Mouse (Mus musculus): ENCODE results near the gene Lrrfip1. TPM values are rescaled to one million over a fixed set of nuclear protein-coding genes. Genes with fewer than 3 reads are reported as not detected.

Lrrfip1 gene
- polyA plus RNA-seq, 1 experiment from 2014 or later, result 21.7 TPM

DNA sequence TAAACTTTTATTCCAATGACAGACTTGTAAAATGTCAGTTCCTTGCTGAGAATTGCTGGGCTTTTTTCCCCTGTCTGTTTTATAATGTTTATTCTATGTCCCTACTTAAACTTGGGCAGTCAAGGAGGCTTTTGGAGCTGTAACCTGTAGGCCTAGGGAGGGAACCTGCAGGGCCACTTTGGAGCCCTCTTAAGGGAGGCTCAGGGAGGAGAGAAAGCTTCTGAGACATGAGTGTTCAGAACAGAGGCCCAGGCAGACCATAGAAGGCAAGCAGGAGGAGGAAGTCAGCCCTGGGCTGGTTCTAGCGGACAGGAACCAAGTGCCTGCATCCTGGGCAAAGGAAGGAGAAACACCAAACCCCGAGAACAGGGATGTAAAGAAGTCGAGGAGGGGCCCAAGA, 56.3 kb downstream of the Lrrfip1 start:
- peaks cover 10% of the 10 kb centered on the region for H3K27me3 ChIP-seq (ENCODE audit: low read depth, poor library complexity, severe bottlenecking)
- H3K4me1 ChIP-seq, result peaks cover 74% of the 10 kb centered on the region
- no peaks in the 10 kb centered on the region for H3K36me3 ChIP-seq
- 69% methylated on average over 3 of the region's 3 CpGs for WGBS
- DNase-seq (ENCODE audit: low spot score), result no peak
- no peak overlapping the region for H3K4me3 ChIP-seq
- H3K27ac ChIP-seq, result peak overlapping the region; percentile 30; the same call in 1 of the 2 replicates
- H3K9me3 ChIP-seq (replicated peaks), result no peaks in the 10 kb centered on the region

DNA sequence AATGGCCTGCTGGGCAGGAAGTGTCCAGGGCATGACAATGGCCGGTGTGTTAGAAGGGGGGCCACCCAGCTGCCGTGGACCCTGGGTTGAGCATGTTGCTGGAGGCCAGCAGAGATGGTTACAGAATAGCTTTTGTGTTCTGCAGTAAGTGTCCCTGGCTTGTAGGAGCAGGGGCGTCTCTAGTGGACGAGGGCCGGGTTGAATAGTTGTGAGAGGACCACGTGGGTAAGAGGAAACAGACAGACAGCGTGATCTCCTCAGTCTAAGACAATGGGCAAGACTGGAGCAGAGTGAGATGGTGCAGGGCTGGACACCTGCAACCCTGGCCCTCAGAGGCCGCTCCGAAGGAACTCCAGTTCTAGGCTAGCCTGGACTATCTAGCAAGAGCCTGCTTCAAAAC, 57.2 kb downstream of the Lrrfip1 start:
- Histone ChIP-seq H3K9me3 (replicated peaks) (no peaks in the 10 kb centered on the region), H3K27ac (peak overlapping the region; percentile 27; the same call in 1 of the 2 replicates), H3K27me3 (ENCODE audit: low read depth, poor library complexity, severe bottlenecking) (peaks cover 10% of the 10 kb centered on the region), H3K36me3 (no peaks in the 10 kb centered on the region), H3K4me3 (no peak overlapping the region), H3K4me1 (peaks cover 82% of the 10 kb centered on the region)
- DNase-seq (ENCODE audit: low spot score), result no peak
- 79% methylated on average over 9 of the region's 9 CpGs for WGBS

DNA sequence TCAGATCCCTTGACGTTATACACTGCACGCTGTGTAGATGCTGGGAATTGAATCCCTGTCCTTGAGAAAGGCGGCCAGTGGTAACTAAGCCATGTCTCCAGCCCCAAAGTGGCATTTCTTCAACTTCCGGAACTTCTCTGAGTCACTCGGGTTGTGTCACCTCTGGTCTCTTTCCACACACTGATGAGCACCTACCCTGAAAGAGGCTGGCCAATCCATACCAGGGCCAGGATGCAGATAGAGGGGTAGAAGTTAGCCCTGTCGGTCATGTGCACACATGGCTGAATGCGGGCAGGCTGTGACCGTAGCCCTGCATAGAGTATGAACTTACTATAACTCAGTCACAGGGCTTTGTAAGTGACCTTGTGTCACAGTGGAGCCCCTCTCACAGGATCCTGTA, 57.9 kb downstream of the Lrrfip1 start:
- no peak overlapping the region for H3K4me3 ChIP-seq

DNA sequence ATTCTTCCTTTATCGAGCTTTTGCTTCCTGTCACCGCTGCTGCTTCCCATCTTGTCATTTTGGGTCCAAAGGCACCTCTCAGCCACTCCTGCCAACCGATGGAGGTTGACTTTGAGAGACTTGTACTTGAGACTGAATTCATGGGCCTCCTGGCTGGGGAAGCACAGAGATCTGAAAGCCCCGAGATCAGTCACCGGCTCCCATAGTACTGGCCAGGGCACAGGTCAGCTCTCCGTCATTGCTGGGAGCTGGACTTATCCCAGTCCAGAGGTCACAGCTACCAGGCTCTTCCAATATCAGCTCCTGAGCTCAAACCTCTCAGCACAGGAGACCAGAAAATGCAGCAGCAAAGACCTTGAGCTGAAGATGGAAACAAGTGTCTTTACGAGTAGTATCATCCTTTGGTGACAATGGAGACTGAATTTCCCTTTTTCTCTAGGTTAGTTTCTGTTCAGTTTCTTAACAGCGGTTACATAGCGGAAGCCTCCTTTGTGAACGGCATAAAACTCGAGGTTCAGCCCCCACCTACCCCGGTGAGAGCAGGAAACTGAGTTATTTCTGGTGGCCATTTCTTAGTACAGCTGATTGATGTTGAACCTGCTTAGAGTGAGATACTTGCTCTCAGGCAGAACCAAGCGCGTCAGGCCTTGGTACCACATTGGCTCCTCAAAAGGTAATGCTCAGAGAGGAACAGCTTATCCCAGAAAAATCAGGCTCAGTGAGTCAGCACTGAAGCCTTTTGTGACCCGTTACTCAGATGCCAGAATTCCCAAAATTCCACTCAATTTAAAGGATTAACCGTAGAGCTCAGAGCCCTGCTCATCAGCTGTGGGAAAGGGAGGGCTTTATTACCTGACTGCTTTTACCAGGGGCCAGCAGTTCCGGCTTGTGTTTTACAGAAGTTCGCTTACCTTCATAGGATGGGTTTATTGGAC, 59.0 kb downstream of the Lrrfip1 start:
- 71% methylated on average over 18 of the region's 18 CpGs for WGBS
- Histone ChIP-seq H3K36me3 (no peaks in the 10 kb centered on the region), H3K4me3 (no peak overlapping the region), H3K27ac (no peak overlapping the region), H3K9me3 (replicated peaks) (no peaks in the 10 kb centered on the region), H3K27me3 (ENCODE audit: low read depth, poor library complexity, severe bottlenecking) (no peaks in the 10 kb centered on the region), H3K4me1 (peaks cover 86% of the 10 kb centered on the region)
- DNase-seq (ENCODE audit: low spot score), result no peak

More for the DNA sequence above, 57.9 kb downstream of the Lrrfip1 start:
- DNase-seq (ENCODE audit: low spot score), result no peak
- WGBS, result 91% methylated on average over 8 of the region's 8 CpGs
- H3K4me1 ChIP-seq, result peaks cover 86% of the 10 kb centered on the region
- no peaks in the 10 kb centered on the region for H3K9me3 ChIP-seq (replicated peaks)
- no peaks in the 10 kb centered on the region for H3K36me3 ChIP-seq
- peaks cover 9% of the 10 kb centered on the region for H3K27me3 ChIP-seq (ENCODE audit: low read depth, poor library complexity, severe bottlenecking)
- no peak overlapping the region for H3K27ac ChIP-seq

DNA sequence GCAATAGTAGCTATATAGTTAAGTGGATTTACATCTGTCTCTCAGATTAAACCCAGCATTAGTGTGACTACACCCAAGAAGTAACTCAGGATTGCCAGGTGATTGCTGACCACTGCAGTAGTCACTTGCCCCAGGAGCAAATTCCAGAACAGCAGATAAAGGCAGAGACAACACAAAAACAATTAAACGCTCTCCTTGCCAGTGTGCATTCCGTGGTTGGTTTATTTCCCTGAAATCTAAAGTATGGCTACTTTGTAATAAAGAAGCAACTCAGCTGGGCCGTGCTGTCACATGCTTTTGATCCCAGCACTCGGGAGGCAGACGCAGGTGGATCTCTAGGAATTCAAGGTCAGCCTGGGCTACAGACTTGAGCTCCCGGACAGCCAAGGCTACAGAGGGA, 59.7 kb downstream of the Lrrfip1 start:
- peaks cover 86% of the 10 kb centered on the region for H3K4me1 ChIP-seq
- no peak for DNase-seq (ENCODE audit: low spot score)
- H3K27me3 ChIP-seq (ENCODE audit: low read depth, poor library complexity, severe bottlenecking), result no peaks in the 10 kb centered on the region
- H3K4me3 ChIP-seq, result no peak overlapping the region
- no peaks in the 10 kb centered on the region for H3K9me3 ChIP-seq (replicated peaks)
- WGBS, result 58% methylated on average over 6 of the region's 6 CpGs
- H3K27ac ChIP-seq, result no peak overlapping the region
- no peaks in the 10 kb centered on the region for H3K36me3 ChIP-seq

DNA sequence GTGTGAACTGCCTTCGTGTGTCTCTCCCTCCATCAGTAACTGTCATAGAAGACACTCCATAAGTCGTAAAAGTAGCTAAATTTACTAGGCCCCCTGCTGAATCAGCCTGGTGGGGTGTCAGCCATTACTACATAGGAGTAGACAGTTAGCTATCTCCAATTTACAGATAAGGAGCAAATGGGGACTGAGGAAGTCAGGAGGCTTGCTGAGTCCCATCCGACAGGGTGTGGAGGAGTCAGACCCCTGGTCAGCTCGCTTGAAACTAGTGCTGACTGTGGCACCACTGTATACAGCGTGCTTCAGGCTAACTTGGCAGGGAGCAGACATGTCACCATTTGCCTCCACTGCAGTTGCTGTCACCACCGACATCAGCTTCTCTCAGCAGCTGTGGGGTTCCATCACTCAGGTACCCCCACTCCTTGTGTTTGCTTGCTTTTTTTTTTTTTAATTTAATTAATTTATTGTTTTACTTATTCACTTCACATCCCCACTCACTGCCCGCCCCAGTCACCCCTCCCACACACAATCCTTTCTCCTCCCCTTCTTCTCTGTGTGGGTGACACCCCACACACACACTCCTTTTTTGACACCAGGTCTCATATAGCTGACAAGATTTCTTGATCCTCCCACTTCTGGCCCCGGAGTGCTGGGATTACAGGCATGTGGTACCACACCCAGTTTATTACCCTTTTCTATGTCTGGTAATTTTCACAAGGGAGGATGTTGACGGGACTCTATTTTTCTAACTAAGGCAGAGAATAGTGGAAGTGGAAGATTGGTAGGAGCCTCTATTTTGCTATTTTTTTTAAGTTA, 61.5 kb downstream of the Lrrfip1 start:
- DNase-seq (ENCODE audit: low spot score), result no peak
- H3K36me3 ChIP-seq, result no peaks in the 10 kb centered on the region
- H3K27me3 ChIP-seq (ENCODE audit: low read depth, poor library complexity, severe bottlenecking), result no peaks in the 10 kb centered on the region
- H3K4me3 ChIP-seq, result no peak overlapping the region
- peaks cover 86% of the 10 kb centered on the region for H3K4me1 ChIP-seq
- 47% methylated on average over 9 of the region's 9 CpGs for WGBS
- no peaks in the 10 kb centered on the region for H3K9me3 ChIP-seq (replicated peaks)
- no peak overlapping the region for H3K27ac ChIP-seq

DNA sequence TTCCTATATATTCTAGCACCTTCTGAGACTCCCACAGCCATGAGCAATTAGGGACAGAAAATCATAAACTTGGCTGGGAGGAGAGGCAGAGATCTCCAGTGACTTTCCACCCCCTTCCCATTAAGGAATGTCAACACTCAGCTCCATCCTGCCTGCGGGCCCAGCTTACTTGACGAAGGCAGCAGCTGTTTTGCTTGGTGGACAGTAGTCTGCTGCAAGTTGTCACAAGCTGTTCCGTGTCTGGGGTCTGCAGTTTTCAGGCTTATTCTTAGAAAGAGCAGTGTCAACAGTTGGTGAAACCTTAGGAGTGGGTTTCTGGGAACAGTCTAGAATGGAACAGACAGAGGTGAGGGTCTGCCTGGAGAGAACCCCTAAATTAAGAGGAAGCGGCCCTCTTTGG, 62.6 kb downstream of the Lrrfip1 start:
- Histone ChIP-seq H3K27me3 (ENCODE audit: low read depth, poor library complexity, severe bottlenecking) (no peaks in the 10 kb centered on the region), H3K36me3 (no peaks in the 10 kb centered on the region), H3K4me1 (peaks cover 83% of the 10 kb centered on the region), H3K9me3 (replicated peaks) (no peaks in the 10 kb centered on the region), H3K4me3 (no peak overlapping the region), H3K27ac (no peak overlapping the region)
- no peak for DNase-seq (ENCODE audit: low spot score)
- 71% methylated on average over 4 of the region's 4 CpGs for WGBS

DNA sequence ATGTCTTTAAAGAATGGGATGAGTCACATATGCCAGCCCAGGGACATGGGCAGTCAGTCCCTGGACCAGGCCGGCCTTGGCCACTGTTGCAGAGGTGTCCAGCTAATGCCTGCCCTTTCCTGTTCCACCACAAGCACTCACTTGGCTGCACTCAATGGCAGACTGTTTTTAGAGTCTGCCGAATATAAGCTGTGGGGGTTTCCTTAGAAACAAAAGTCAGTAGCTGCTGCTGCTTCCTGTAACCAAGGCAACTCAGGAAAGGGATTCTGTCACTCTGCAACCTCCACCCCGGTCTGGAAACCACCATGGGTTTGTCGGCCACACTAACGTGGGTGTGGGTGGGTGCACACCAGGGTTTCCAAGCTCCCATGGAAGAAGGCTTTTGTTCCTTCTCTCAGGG, 63.8 kb downstream of the Lrrfip1 start:
- Histone ChIP-seq H3K27ac (peak overlapping the region; percentile 66; the same call in 1 of the 2 replicates), H3K36me3 (no peaks in the 10 kb centered on the region), H3K4me3 (no peak overlapping the region), H3K9me3 (replicated peaks) (no peaks in the 10 kb centered on the region), H3K27me3 (ENCODE audit: low read depth, poor library complexity, severe bottlenecking) (no peaks in the 10 kb centered on the region), H3K4me1 (peaks cover 71% of the 10 kb centered on the region)
- WGBS, result 66% methylated on average over 5 of the region's 5 CpGs
- DNase-seq (ENCODE audit: low spot score), result no peak

DNA sequence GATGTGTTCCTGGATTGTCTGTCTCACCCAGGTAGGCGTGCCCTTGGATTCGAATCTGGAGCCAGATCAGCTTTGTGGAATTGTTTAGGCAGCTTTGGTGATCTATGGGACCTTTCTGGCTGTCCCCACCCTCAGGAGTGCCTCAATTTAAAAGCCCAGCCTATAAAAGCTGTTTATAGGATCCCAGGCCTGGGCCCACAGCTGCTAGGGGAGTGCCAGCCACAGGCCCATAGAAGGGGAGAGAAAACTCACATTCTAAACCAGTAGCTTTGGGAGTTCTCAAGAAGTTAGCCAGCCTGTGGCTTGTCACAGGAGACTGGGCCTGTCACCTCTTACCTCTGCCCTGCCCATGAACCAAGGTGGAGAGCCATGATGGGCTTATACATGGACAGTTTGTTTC, 65.5 kb downstream of the Lrrfip1 start:
- Histone ChIP-seq H3K27me3 (ENCODE audit: low read depth, poor library complexity, severe bottlenecking) (no peaks in the 10 kb centered on the region), H3K36me3 (no peaks in the 10 kb centered on the region), H3K27ac (peak overlapping the region; percentile 4; the same call in 1 of the 2 replicates), H3K4me3 (no peak overlapping the region), H3K9me3 (replicated peaks) (no peaks in the 10 kb centered on the region), H3K4me1 (peaks cover 73% of the 10 kb centered on the region)
- WGBS, result 73% methylated on average over 2 of the region's 2 CpGs
- DNase-seq (ENCODE audit: low spot score), result no peak

DNA sequence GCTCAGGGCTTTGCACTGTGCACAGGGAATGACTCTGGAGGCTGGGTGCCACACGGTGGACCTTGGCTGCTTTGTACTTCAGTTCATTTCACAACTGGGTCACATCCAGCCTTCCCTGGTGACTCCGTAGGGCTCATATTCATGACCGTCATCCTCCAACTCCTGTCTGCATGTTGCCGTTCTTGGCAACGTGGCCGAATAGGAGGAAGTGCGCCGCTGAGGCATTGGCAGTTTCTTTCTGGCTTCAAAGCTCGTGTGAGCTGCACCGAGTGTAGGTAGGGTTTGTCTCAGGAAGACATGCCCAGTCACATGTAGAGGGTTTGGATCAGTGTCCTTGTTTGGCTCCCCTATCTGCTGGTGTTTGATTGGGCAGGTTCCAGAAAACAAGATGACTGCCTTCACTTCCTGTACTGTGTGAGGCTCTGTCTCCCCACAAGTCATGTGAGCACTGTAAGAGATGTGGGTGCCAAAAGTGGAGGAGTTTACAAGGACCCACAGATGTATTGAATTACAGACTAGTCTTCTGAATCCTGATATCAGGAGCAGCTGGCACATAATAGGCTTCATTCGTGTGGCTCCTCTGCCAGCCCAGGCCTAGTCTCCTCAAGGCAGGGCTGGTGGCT, 66.5 kb downstream of the Lrrfip1 start:
- Histone ChIP-seq H3K9me3 (replicated peaks) (no peaks in the 10 kb centered on the region), H3K4me1 (peaks cover 71% of the 10 kb centered on the region), H3K36me3 (no peaks in the 10 kb centered on the region), H3K27me3 (ENCODE audit: low read depth, poor library complexity, severe bottlenecking) (no peaks in the 10 kb centered on the region), H3K4me3 (no peak overlapping the region), H3K27ac (peak overlapping the region; percentile 4; the same call in 1 of the 2 replicates)
- DNase-seq (ENCODE audit: low spot score), result no peak
- 91% methylated on average over 11 of the region's 11 CpGs for WGBS

DNA sequence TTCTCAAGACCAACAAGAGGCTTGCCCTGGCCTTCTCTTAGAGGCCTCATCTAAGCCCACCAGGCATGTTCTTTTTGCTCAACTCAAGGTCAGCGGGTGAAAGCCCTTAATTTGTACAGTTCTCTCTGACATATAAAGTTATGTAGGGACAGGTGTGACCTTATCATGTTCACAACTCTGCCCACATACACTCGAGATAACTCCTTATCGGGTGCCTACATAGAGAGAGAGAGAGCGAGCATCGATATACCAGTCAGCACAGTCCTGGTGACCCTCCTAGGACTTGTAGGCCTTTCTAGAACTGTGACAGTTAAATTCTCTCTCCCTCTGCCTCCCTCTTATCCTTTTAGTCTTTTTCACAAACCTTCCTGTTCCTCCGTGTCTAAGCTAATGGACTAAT, 67.5 kb downstream of the Lrrfip1 start:
- peaks cover 61% of the 10 kb centered on the region for H3K4me1 ChIP-seq
- WGBS, result 95% methylated on average over 6 of the region's 6 CpGs
- H3K36me3 ChIP-seq, result no peaks in the 10 kb centered on the region
- no peaks in the 10 kb centered on the region for H3K27me3 ChIP-seq (ENCODE audit: low read depth, poor library complexity, severe bottlenecking)
- no peak overlapping the region for H3K27ac ChIP-seq
- no peak overlapping the region for H3K4me3 ChIP-seq
- no peak for DNase-seq (ENCODE audit: low spot score)
- H3K9me3 ChIP-seq (replicated peaks), result no peaks in the 10 kb centered on the region

DNA sequence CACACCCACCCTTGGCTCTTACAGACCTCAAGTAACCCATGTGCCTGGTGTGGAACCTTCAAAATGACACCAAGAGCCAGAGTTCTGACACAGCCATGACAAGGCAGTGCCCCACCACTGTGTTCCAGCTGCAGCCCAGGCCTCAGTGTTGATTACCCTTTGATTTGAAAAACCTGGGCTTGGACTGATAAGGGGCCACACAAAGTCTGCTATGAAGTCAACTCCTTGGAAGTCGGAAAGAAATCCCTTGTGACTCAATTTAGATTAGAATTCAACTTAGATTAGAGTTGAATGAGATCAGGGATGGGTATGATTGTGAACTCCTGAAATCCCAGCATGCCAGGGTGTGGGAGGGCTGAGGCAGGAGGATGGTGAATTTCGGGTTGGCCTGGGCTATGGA, 68.1 kb downstream of the Lrrfip1 start:
- DNase-seq (ENCODE audit: low spot score), result no peak
- Histone ChIP-seq H3K9me3 (replicated peaks) (no peaks in the 10 kb centered on the region), H3K4me3 (no peak overlapping the region), H3K27me3 (ENCODE audit: low read depth, poor library complexity, severe bottlenecking) (no peaks in the 10 kb centered on the region), H3K27ac (no peak overlapping the region), H3K36me3 (no peaks in the 10 kb centered on the region), H3K4me1 (peaks cover 57% of the 10 kb centered on the region)
- 73% methylated on average over 2 of the region's 2 CpGs for WGBS
